Mouse (Mus musculus): ENCODE measurements around the gene AU040320.

- no peak for TF ChIP-seq CTCF (IDR thresholded peaks at IDR 0.05; ENCODE audit: low read depth)
- no peak for TF ChIP-seq EP300 (IDR thresholded peaks at IDR 0.05; ENCODE audit: low read depth)
Measured at GRCm38 (mm10) chr4:126838799-126839198, 85.5 kb downstream of the AU040320 start.

All from liver, embryonic 14.5 days (tissue).